Mouse (Mus musculus) CH12.LX (cell line): ENCODE data around the gene Rnf214.

Experiments
- CTCF ChIP-seq, 2 experiments: IDR thresholded peaks in 1 of 2; conservative IDR thresholded peaks in 1 of 2; 2 replicates each; pipeline ENCODE4 v1.5.1; 2011 to 2012; ENCODE audit warnings: low read depth in 2 of 2, low read length in 2 of 2, improper control_type of control experiment in 1 of 2, inconsistent platforms in 1 of 2, mild to moderate bottlenecking in 1 of 2, moderate library complexity in 1 of 2
- EP300 ChIP-seq: IDR thresholded peaks from 2 replicates; pipeline ENCODE4 v1.6.1; 2011; ENCODE audit warnings: low read length, improper control_type of control experiment
- GABPA ChIP-seq: IDR thresholded peaks from 2 replicates; pipeline ENCODE4 v1.6.1; 2012; ENCODE audit warnings: low read depth, low read length, improper control_type of control experiment, inconsistent platforms; ENCODE audit not compliant: insufficient replicate concordance
- KAT2A ChIP-seq: IDR thresholded peaks from 2 replicates; pipeline ENCODE4 v1.6.1; 2012; ENCODE audit warnings: low read length, improper control_type of control experiment, inconsistent platforms; ENCODE audit not compliant: insufficient replicate concordance
- MXI1 ChIP-seq: IDR thresholded peaks from 2 replicates; pipeline ENCODE4 v1.6.1; 2011; ENCODE audit warnings: mild to moderate bottlenecking, low read depth, low read length, improper control_type of control experiment
- POLR2A ChIP-seq: IDR thresholded peaks from 2 replicates; pipeline ENCODE4 v1.6.1; 2011; ENCODE audit warnings: low read depth, mild to moderate bottlenecking, improper control_type of control experiment, low read length
- POLR2AphosphoS2 ChIP-seq: IDR thresholded peaks from 2 replicates; pipeline ENCODE4 v1.6.1; 2011; ENCODE audit warnings: low read depth, low read length, improper control_type of control experiment
- RCOR1 ChIP-seq: conservative IDR thresholded peaks from 2 replicates; pipeline ENCODE4 v1.6.1; 2012; ENCODE audit warnings: low read depth, mild to moderate bottlenecking, inconsistent platforms, low read length, improper control_type of control experiment
- TBP ChIP-seq: conservative IDR thresholded peaks from 2 replicates; pipeline ENCODE4 v1.6.1; 2011; ENCODE audit warnings: low read depth, low read length, improper control_type of control experiment
- TCF12 ChIP-seq: IDR thresholded peaks from 2 replicates; pipeline ENCODE4 v1.6.1; 2014; ENCODE audit warnings: low read depth, mild to moderate bottlenecking, inconsistent platforms, low read length, improper control_type of control experiment
- ZC3H11A ChIP-seq: IDR thresholded peaks from 2 replicates; pipeline ENCODE4 v1.6.1; 2012; ENCODE audit warnings: low read depth, mild to moderate bottlenecking, inconsistent platforms, low read length, improper control_type of control experiment
- ZNF384 ChIP-seq: IDR thresholded peaks from 2 replicates; pipeline ENCODE4 v1.6.1; 2012; ENCODE audit warnings: low read depth, low read length, improper control_type of control experiment, inconsistent platforms

GRCm38 (mm10) chr9:45905811-45906237, 887 bp downstream of the Rnf214 start:
- TF ChIP-seq TBP (no peak), RCOR1 (no peak), EP300 (no peak), POLR2A (no peak), CTCF (conservative IDR thresholded peaks at IDR 0.05 in 1 of 2, IDR thresholded peaks at IDR 0.05 in 1 of 2; ENCODE audit: low read depth in 2 of 2, low read length in 2 of 2) (no peak), ZC3H11A (no peak), POLR2AphosphoS2 (no peak), MXI1 (no peak), GABPA (no peak), TCF12 (no peak), KAT2A (no peak), ZNF384 (no peak)
